Mouse (Mus musculus): Measurements from ENCODE around the gene Lyrm4.

The Lyrm4 gene

DNA sequence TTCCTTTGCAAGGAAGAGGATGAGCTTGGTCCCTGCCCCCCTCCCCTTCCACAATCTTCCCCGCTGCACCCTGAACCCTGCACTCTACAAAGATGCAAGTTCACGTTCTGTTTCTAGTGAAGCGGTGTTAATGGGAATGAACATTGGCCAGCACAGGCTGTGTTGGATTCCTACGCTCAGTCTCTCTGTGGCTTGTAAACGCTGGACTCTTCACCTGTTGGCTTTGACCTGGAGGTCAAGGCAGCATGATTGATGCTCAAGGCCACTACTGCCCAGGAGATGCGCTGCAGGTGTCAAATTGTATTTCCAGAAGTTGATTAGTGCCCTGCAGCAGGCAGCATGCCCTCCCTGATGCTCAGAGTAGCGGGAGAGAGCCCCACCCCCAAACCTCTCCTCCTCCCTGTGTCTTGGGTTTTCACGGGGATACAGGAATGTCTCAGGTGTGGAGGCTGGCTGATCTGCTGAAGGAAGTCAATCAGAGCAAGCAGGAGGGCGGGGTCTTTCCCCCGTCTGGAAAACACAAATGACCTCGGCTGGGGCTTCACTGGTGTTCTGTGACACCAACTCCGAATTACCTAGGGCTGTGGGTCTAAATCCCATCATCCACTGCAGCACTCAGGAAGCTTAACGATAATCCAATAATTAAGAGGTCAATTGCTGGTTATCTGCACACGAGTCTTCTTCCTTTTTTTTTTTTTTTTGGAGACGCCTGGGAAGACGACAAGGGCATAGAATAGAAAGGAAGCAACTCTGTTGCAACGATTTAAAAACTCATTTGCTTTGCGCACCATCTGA, 177.3 kb downstream of the Lyrm4 start:
- in situ Hi-C loops (cut with MseI, MboI), result no loop called here

GRCm38 (mm10) chr13:35937991-35938390, 179.3 kb downstream of the Lyrm4 start:
- in situ Hi-C loops (cut with MseI, MboI), result no loop called here

Measured in mouse trophoblast stem cell (cell line).